8 mouse cellular contexts compared by ENCODE assay signal in the genomic region with DNA sequence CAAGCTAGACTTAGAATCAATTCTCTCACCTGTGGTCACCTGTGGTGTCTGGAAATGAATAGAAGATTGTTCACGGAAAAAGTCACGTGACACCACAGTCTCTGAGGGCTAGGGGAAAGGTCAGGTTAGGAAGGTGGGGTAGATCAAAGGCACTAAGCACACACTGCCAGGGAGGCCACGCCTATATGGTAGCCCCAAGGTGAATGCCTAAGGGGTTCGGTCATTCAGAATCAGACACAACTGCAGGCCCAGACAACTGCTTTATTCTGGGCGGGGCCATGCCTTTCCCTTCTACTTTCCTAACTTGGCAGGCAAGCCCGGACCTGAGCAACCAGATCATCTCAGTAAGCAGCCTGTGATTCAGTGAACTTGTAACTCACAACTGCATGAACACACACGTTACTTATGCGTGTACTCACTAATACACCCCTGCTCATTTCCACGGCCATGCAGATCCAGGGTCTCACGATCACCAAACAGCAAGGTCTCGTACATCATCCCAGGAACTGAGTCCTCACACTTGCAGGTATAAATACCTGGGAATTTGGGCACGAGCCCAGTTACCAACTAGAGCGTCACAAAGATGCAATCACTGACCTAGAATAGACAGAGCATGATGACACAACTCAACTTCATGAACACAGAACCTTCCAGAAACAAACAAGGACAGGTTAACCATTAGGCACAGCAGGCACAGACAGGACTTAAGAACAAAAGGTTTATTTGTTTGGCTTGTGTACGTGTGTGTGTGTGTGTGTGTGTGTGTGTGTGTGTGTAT. TPM values are rescaled to one million over a fixed set of nuclear protein-coding genes. Genes with fewer than 3 reads are reported as not detected.
A peak's percentile ranks its signal among the peaks of the same experiment; 100 is the strongest.
DNase-seq lines count a peak whose midpoint lies in the region; ATAC-seq and TF ChIP-seq lines count a peak whose summit lies in the region.

No protein-coding gene starts in this region.

- no peak for DNase-seq in hindbrain, embryonic 14.5 days (ENCODE audit: low spot score)
- DNase-seq in embryonic facial prominence, embryonic 11.5 days (ENCODE audit: low spot score) = peak; percentile 44
- peak; percentile 68 for DNase-seq in limb, embryonic 14.5 days (ENCODE audit: low spot score)
- DNase-seq in spleen, adult 12 weeks (ENCODE audit: low spot score) = no peak
- DNase-seq in adrenal gland, postnatal 25 days = no peak
- no peak for DNase-seq in adrenal gland, adult (ENCODE audit: inconsistent age in 2 of 2, low spot score in 1 of 2)

- H3K4me2 ChIP-seq in hindbrain, embryonic 12.5 days (replicated peaks) = no peak overlapping the region
- H3K4me2 ChIP-seq in hindbrain, embryonic 14.5 days (replicated peaks) = no peak overlapping the region
- H3K4me2 ChIP-seq in embryonic facial prominence, embryonic 11.5 days (ENCODE audit: low read depth, low read length) = no peak overlapping the region
- H3K4me2 ChIP-seq in limb, embryonic 14.5 days (replicated peaks; ENCODE audit: low read depth, low read length, severe bottlenecking) = no peak overlapping the region

- TF ChIP-seq POLR2A in ES-Bruce4 (IDR thresholded peaks at IDR 0.05; ENCODE audit: insufficient read depth, low read length) = no peak
- no peak for TF ChIP-seq POLR2A in limb, embryonic 14.5 days (IDR thresholded peaks at IDR 0.05; ENCODE audit: borderline replicate concordance, extremely low read depth, insufficient read depth, insufficient read length)

- H3K4me3 ChIP-seq in hindbrain, embryonic 12.5 days = no peak overlapping the region
- no peak overlapping the region for H3K4me3 ChIP-seq in hindbrain, embryonic 14.5 days (replicated peaks; ENCODE audit: low read length)
- H3K4me3 ChIP-seq in ES-Bruce4 (ENCODE audit: low read depth, low read length) = no peak overlapping the region
- H3K4me3 ChIP-seq in embryonic facial prominence, embryonic 11.5 days (ENCODE audit: low read depth, low read length) = no peak overlapping the region
- no peak overlapping the region for H3K4me3 ChIP-seq in limb, embryonic 14.5 days (replicated peaks; ENCODE audit: low read length)

- peak; percentile 96 for TF ChIP-seq EP300 in ES-Bruce4 (IDR thresholded peaks at IDR 0.05; ENCODE audit: insufficient read depth, low read depth, low read length)

- H3K36me3 ChIP-seq in hindbrain, embryonic 12.5 days = peaks cover 36% of the 10 kb centered on the region
- H3K36me3 ChIP-seq in hindbrain, embryonic 14.5 days (replicated peaks; ENCODE audit: control insufficient read depth, insufficient read depth) = peaks cover 39% of the 10 kb centered on the region
- peaks cover 12% of the 10 kb centered on the region for H3K36me3 ChIP-seq in ES-Bruce4 (ENCODE audit: control insufficient read depth, insufficient read depth, low read length, poor library complexity, severe bottlenecking)
- H3K36me3 ChIP-seq in embryonic facial prominence, embryonic 11.5 days (replicated peaks; ENCODE audit: control insufficient read depth, insufficient read depth, low read depth, low read length) = peaks cover 7% of the 10 kb centered on the region
- peaks cover 36% of the 10 kb centered on the region for H3K36me3 ChIP-seq in limb, embryonic 14.5 days (ENCODE audit: control insufficient read depth, insufficient read depth, low read length)

- 81% methylated on average over 14 of the region's 14 CpGs for WGBS in hindbrain, embryonic 12.5 days
- 89% methylated on average over 14 of the region's 14 CpGs for WGBS in hindbrain, embryonic 14.5 days
- 85% methylated on average over 14 of the region's 14 CpGs for WGBS in embryonic facial prominence, embryonic 11.5 days
- WGBS in limb, embryonic 14.5 days = 82% methylated on average over 14 of the region's 14 CpGs

- peak overlapping the region; percentile 14; the same call in 1 of the 2 replicates for H3K27ac ChIP-seq in hindbrain, embryonic 12.5 days
- no peak overlapping the region for H3K27ac ChIP-seq in hindbrain, embryonic 14.5 days
- H3K27ac ChIP-seq in ES-Bruce4 (ENCODE audit: insufficient read depth, low read length) = peak overlapping the region; percentile 89
- H3K27ac ChIP-seq in embryonic facial prominence, embryonic 11.5 days (replicated peaks; ENCODE audit: low read depth, low read length) = no peak overlapping the region
- peak overlapping the region; percentile 75 for H3K27ac ChIP-seq in limb, embryonic 14.5 days (replicated peaks; ENCODE audit: low read depth, low read length)

- H3K9me3 ChIP-seq in hindbrain, embryonic 12.5 days (replicated peaks) = no peaks in the 10 kb centered on the region
- no peaks in the 10 kb centered on the region for H3K9me3 ChIP-seq in hindbrain, embryonic 14.5 days (ENCODE audit: control insufficient read depth, low read length)
- no peaks in the 10 kb centered on the region for H3K9me3 ChIP-seq in ES-Bruce4 (replicated peaks; ENCODE audit: control insufficient read depth, insufficient read depth, low read length, poor library complexity, severe bottlenecking)
- no peaks in the 10 kb centered on the region for H3K9me3 ChIP-seq in embryonic facial prominence, embryonic 11.5 days (replicated peaks; ENCODE audit: control insufficient read depth, low read length)
- H3K9me3 ChIP-seq in limb, embryonic 14.5 days (ENCODE audit: control insufficient read depth, low read length) = no peaks in the 10 kb centered on the region

- no peaks in the 10 kb centered on the region for H3K27me3 ChIP-seq in hindbrain, embryonic 12.5 days
- H3K27me3 ChIP-seq in hindbrain, embryonic 14.5 days (ENCODE audit: control insufficient read depth, insufficient read depth, low read length) = no peaks in the 10 kb centered on the region
- H3K27me3 ChIP-seq in ES-Bruce4 (ENCODE audit: control insufficient read depth, insufficient read depth, low read length, poor library complexity, severe bottlenecking) = no peaks in the 10 kb centered on the region
- H3K27me3 ChIP-seq in embryonic facial prominence, embryonic 11.5 days (ENCODE audit: control insufficient read depth, insufficient read depth, low read length) = no peaks in the 10 kb centered on the region
- no peaks in the 10 kb centered on the region for H3K27me3 ChIP-seq in limb, embryonic 14.5 days (ENCODE audit: control insufficient read depth, insufficient read depth, low read length)

- ATAC-seq in hindbrain, embryonic 12.5 days (ENCODE audit: low FRiP score) = no peak
- ATAC-seq in hindbrain, embryonic 14.5 days (ENCODE audit: low FRiP score) = no peak
- no peak for ATAC-seq in embryonic facial prominence, embryonic 11.5 days (replicated peaks; ENCODE audit: insufficient number of reproducible peaks, low FRiP score, low TSS enrichment, low read depth)
- no peak for ATAC-seq in limb, embryonic 14.5 days (ENCODE audit: low FRiP score, low read depth)

- no peak overlapping the region for H3K9ac ChIP-seq in hindbrain, embryonic 12.5 days
- H3K9ac ChIP-seq in hindbrain, embryonic 14.5 days = no peak overlapping the region
- peak overlapping the region; percentile 3 for H3K9ac ChIP-seq in ES-Bruce4 (ENCODE audit: low read depth, poor library complexity, severe bottlenecking)
- no peak overlapping the region for H3K9ac ChIP-seq in embryonic facial prominence, embryonic 11.5 days (replicated peaks; ENCODE audit: low read length)
- no peak overlapping the region for H3K9ac ChIP-seq in limb, embryonic 14.5 days (ENCODE audit: low read depth, low read length, severe bottlenecking)

- peaks cover 40% of the 10 kb centered on the region for H3K4me1 ChIP-seq in hindbrain, embryonic 12.5 days
- peaks cover 19% of the 10 kb centered on the region for H3K4me1 ChIP-seq in hindbrain, embryonic 14.5 days (replicated peaks; ENCODE audit: control insufficient read depth, insufficient read depth, low read length)
- peaks cover 2% of the 10 kb centered on the region for H3K4me1 ChIP-seq in ES-Bruce4 (ENCODE audit: control insufficient read depth, insufficient read depth, low read length)
- H3K4me1 ChIP-seq in embryonic facial prominence, embryonic 11.5 days (ENCODE audit: control insufficient read depth, insufficient read depth, low read length) = no peaks in the 10 kb centered on the region; the same call in 1 of the 2 replicates
- H3K4me1 ChIP-seq in limb, embryonic 14.5 days (ENCODE audit: control insufficient read depth, insufficient read depth, low read length) = peaks cover 31% of the 10 kb centered on the region

- TF ChIP-seq CTCF in ES-Bruce4 (IDR thresholded peaks at IDR 0.05; ENCODE audit: low read depth, low read length) = no peak

RNA-seq across cellular contexts. Expression of gene Hyal1, which starts 1.0 kb away (rescaled TPM):
- 8.1 and 9.6 TPM in 2 replicates for polyA plus RNA-seq in hindbrain, embryonic 12.5 days (2016; fragmentation: Nextera tagmentation; extraction: Ambion mirVana)
- polyA plus RNA-seq in hindbrain, embryonic 14.5 days (2014; fragmentation: Nextera tagmentation; extraction: Ambion mirVana) = 3.1 and 4.9 TPM in 2 replicates
- polyA plus RNA-seq in ES-Bruce4 (2011; ENCODE audit: insufficient read depth, insufficient read length, low read depth, missing spikeins) = 25.8 and 29.7 TPM in 2 replicates
- 5.3 and 7.3 TPM in 2 replicates for polyA plus RNA-seq in embryonic facial prominence, embryonic 11.5 days (2014; fragmentation: Nextera tagmentation; extraction: Ambion mirVana)
- polyA plus RNA-seq in limb, embryonic 14.5 days (2012; rRNA removed) = 11.1 TPM in 2 replicates
- 6.9 and 8.5 TPM in 2 replicates for polyA plus RNA-seq in limb, embryonic 14.5 days (2014; fragmentation: Nextera tagmentation; extraction: Ambion mirVana)
- total RNA-seq in adrenal gland, postnatal 25 days (2021) = 10.9 and 11.6 TPM in 2 replicates

RNA-seq across cellular contexts. Expression of gene Naa80, which starts 2.9 kb away (rescaled TPM):
- polyA plus RNA-seq in hindbrain, embryonic 12.5 days (2016; fragmentation: Nextera tagmentation; extraction: Ambion mirVana) = 13.5 and 15.0 TPM in 2 replicates
- 14.4 and 16.4 TPM in 2 replicates for polyA plus RNA-seq in hindbrain, embryonic 14.5 days (2014; fragmentation: Nextera tagmentation; extraction: Ambion mirVana)
- 18.6 and 21.1 TPM in 2 replicates for polyA plus RNA-seq in ES-Bruce4 (2011; ENCODE audit: insufficient read depth, insufficient read length, low read depth, missing spikeins)
- polyA plus RNA-seq in embryonic facial prominence, embryonic 11.5 days (2014; fragmentation: Nextera tagmentation; extraction: Ambion mirVana) = 11.8 and 14.2 TPM in 2 replicates
- 38.7 and 57.8 TPM in 2 replicates for polyA plus RNA-seq in limb, embryonic 14.5 days (2012; rRNA removed)
- 17.2 and 18.8 TPM in 2 replicates for polyA plus RNA-seq in limb, embryonic 14.5 days (2014; fragmentation: Nextera tagmentation; extraction: Ambion mirVana)
- total RNA-seq in adrenal gland, postnatal 25 days (2021) = 21.2 and 21.4 TPM in 2 replicates

RNA-seq across cellular contexts. Expression of gene Hyal3, which starts 4.8 kb away (rescaled TPM):
- polyA plus RNA-seq in hindbrain, embryonic 12.5 days (2016; fragmentation: Nextera tagmentation; extraction: Ambion mirVana) = 1.2 and 1.4 TPM in 2 replicates
- 0.96 and 1.2 TPM in 2 replicates for polyA plus RNA-seq in hindbrain, embryonic 14.5 days (2014; fragmentation: Nextera tagmentation; extraction: Ambion mirVana)
- polyA plus RNA-seq in ES-Bruce4 (2011; ENCODE audit: insufficient read depth, insufficient read length, low read depth, missing spikeins) = 1.0 and 2.1 TPM in 2 replicates
- polyA plus RNA-seq in embryonic facial prominence, embryonic 11.5 days (2014; fragmentation: Nextera tagmentation; extraction: Ambion mirVana) = 0.66 TPM in 2 replicates
- 1.4 and 1.9 TPM in 2 replicates for polyA plus RNA-seq in limb, embryonic 14.5 days (2012; rRNA removed)
- 1.2 and 1.5 TPM in 2 replicates for polyA plus RNA-seq in limb, embryonic 14.5 days (2014; fragmentation: Nextera tagmentation; extraction: Ambion mirVana)
- total RNA-seq in adrenal gland, postnatal 25 days (2021) = 2.0 and 2.8 TPM in 2 replicates

RNA-seq across cellular contexts. Expression of gene Hyal2, which starts 8.0 kb away (rescaled TPM):
- polyA plus RNA-seq in hindbrain, embryonic 12.5 days (2016; fragmentation: Nextera tagmentation; extraction: Ambion mirVana) = 105 and 109 TPM in 2 replicates
- 71.7 and 76.6 TPM in 2 replicates for polyA plus RNA-seq in hindbrain, embryonic 14.5 days (2014; fragmentation: Nextera tagmentation; extraction: Ambion mirVana)
- polyA plus RNA-seq in ES-Bruce4 (2011; ENCODE audit: insufficient read depth, insufficient read length, low read depth, missing spikeins) = 38.4 and 38.7 TPM in 2 replicates
- 138 and 150 TPM in 2 replicates for polyA plus RNA-seq in embryonic facial prominence, embryonic 11.5 days (2014; fragmentation: Nextera tagmentation; extraction: Ambion mirVana)
- polyA plus RNA-seq in limb, embryonic 14.5 days (2012; rRNA removed) = 68.0 and 88.8 TPM in 2 replicates
- polyA plus RNA-seq in limb, embryonic 14.5 days (2014; fragmentation: Nextera tagmentation; extraction: Ambion mirVana) = 123 and 130 TPM in 2 replicates
- total RNA-seq in adrenal gland, postnatal 25 days (2021) = 31.1 and 36.1 TPM in 2 replicates

RNA-seq across cellular contexts. Expression of gene Ifrd2, which starts 11.7 kb away (rescaled TPM):
- polyA plus RNA-seq in hindbrain, embryonic 12.5 days (2016; fragmentation: Nextera tagmentation; extraction: Ambion mirVana) = 19.5 and 21.9 TPM in 2 replicates
- polyA plus RNA-seq in hindbrain, embryonic 14.5 days (2014; fragmentation: Nextera tagmentation; extraction: Ambion mirVana) = 11.2 and 16.5 TPM in 2 replicates
- 43.8 and 45.3 TPM in 2 replicates for polyA plus RNA-seq in ES-Bruce4 (2011; ENCODE audit: insufficient read depth, insufficient read length, low read depth, missing spikeins)
- polyA plus RNA-seq in embryonic facial prominence, embryonic 11.5 days (2014; fragmentation: Nextera tagmentation; extraction: Ambion mirVana) = 42.3 and 42.9 TPM in 2 replicates
- polyA plus RNA-seq in limb, embryonic 14.5 days (2012; rRNA removed) = 57.3 and 62.6 TPM in 2 replicates
- polyA plus RNA-seq in limb, embryonic 14.5 days (2014; fragmentation: Nextera tagmentation; extraction: Ambion mirVana) = 55.0 and 56.3 TPM in 2 replicates
- total RNA-seq in adrenal gland, postnatal 25 days (2021) = 47.0 and 54.5 TPM in 2 replicates

Comparison
In these comparisons a context has a peak if more than half of its experiments do, and no peak if none do; other contexts are left out.
1. H3K27ac ChIP-seq: peak in hindbrain, embryonic 12.5 days (single experiment), ES-Bruce4 (single experiment) and limb, embryonic 14.5 days (single experiment); none in hindbrain, embryonic 14.5 days (single experiment) and embryonic facial prominence, embryonic 11.5 days (single experiment).
2. DNase-seq: peak in embryonic facial prominence, embryonic 11.5 days (single experiment) and limb, embryonic 14.5 days (single experiment); none in hindbrain, embryonic 14.5 days (single experiment), spleen, adult 12 weeks (single experiment), adrenal gland, postnatal 25 days (single experiment) and adrenal gland, adult (0 of 2).